Mouse (Mus musculus) liver, embryonic 13.5 days (tissue): ENCODE measurements around the gene Pign. TPM values are rescaled to one million over a fixed set of nuclear protein-coding genes. Genes with fewer than 3 reads are reported as not detected.

Source experiments
- ATAC-seq: fragments of 200-750 bp; cut with Nextera tagmentation; 2 replicates; pipeline ENCODE4 v1.8.0; 2017; ENCODE audit warnings: low read depth, mild to moderate bottlenecking, moderate number of reproducible peaks, moderate library complexity
- DNase-seq: peaks from one replicate; pipeline ENCODE4 v3.0.0; 2022
- H3K27ac ChIP-seq: fragments of 300-500 bp; sonication (generic); 2 replicates; pipeline ENCODE4 v1.5.1; 2015; ENCODE audit warnings: moderate library complexity, mild to moderate bottlenecking, inconsistent platforms
- H3K27me3 ChIP-seq: fragments of 300-500 bp; sonication (generic); 2 replicates; pipeline ENCODE4 v1.6.1; 2015; ENCODE audit warnings: mild to moderate bottlenecking, inconsistent platforms
- H3K36me3 ChIP-seq: fragments of 300-500 bp; sonication (generic); 2 replicates; pipeline ENCODE4 v1.6.1; 2015; ENCODE audit warnings: mild to moderate bottlenecking, inconsistent platforms
- H3K4me1 ChIP-seq: fragments of 300-500 bp; sonication (generic); replicated peaks from 2 replicates; pipeline ENCODE4 v1.6.1; 2015; ENCODE audit warnings: inconsistent platforms
- H3K4me2 ChIP-seq: fragments of 300-500 bp; sonication (generic); 2 replicates; pipeline ENCODE4 v1.6.1; 2015; ENCODE audit warnings: inconsistent platforms, mild to moderate bottlenecking, moderate library complexity
- H3K4me3 ChIP-seq: fragments of 300-500 bp; sonication (generic); replicated peaks from 2 replicates; pipeline ENCODE4 v1.5.1; 2015; ENCODE audit warnings: mild to moderate bottlenecking, inconsistent platforms
- H3K9ac ChIP-seq: fragments of 300-500 bp; sonication (generic); 2 replicates; pipeline ENCODE4 v1.6.1; 2015; ENCODE audit warnings: mild to moderate bottlenecking, inconsistent platforms
- H3K9me3 ChIP-seq: fragments of 300-500 bp; sonication (generic); replicated peaks from 2 replicates; pipeline ENCODE4 v1.6.1; 2016; ENCODE audit warnings: inconsistent platforms
- WGBS: fragments of 180-500 bp; shearing (Covaris S2); methylation state at CpG from one replicate; pipeline ENCODE4 v1.1.7; 2015; ENCODE audit not compliant: insufficient replicate concordance; 5-methylcytosine and 5-hydroxymethylcytosine counted together
- polyA plus RNA-seq: library from polyadenylated mRNA; unstranded; fragments of >200 nt; fragmentation: Nextera tagmentation; extraction: Ambion mirVana; gene quantifications from 2 replicates; pipeline ENCODE4 v1.2.1, GENCODE M21; 2015

Gene Pign
- polyA plus RNA-seq, 1 experiment from 2014 or later: 4.1 TPM

DNA sequence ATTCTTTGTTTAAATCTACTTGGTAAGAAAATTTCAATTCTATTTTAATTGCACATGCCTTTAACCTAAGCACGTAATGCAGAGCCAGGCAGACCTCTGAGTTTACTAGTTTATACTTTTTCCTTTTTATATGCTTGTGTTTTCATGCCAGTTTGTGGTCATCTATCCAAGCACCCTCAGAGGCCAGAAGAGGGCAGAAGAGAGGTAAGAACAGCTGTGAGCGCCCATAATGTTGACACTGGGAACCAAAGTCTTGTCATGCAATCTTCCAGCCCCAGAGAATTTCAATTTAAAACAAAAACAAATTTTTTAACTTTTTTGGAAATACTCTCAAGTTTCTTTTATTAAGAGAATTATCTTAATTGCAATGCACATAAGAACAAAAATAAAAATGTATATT lies 99.7 kb downstream of the Pign start:
- Histone ChIP-seq H3K27me3 (no peaks in the 10 kb centered on the region), H3K4me3 (no peak overlapping the region), H3K4me1 (peaks cover 11% of the 10 kb centered on the region; the same call in 1 of the 2 replicates), H3K27ac (no peak overlapping the region), H3K9me3 (no peaks in the 10 kb centered on the region), H3K4me2 (no peak overlapping the region), H3K9ac (no peak overlapping the region), H3K36me3 (peaks cover 4% of the 10 kb centered on the region; the same call in 1 of the 2 replicates)
- ATAC-seq (no peak), DNase-seq (no peak)
- WGBS: 72% methylated on average over 2 of the region's 2 CpGs

DNA sequence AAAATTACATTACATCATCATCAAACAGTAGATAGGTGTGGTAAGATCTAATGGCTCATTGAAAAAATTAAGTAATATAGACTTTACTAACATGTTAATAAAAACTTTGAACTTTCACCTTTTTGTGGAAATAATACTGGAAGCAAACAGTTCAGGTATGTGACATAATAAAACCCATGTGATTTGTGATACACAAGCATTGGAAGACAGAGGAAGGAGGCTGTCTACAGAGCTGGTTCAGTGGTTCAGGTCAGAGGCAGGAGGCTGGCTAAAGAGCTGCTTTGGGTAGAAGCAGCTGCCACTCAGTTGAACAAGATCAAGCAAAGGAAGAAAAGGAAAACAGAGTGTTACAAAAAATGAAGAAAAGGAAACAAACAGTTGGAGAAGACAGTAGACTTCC lies 107.4 kb downstream of the Pign start:
- Histone ChIP-seq H3K27me3 (no peaks in the 10 kb centered on the region), H3K9ac (no peak overlapping the region), H3K4me1 (no peaks in the 10 kb centered on the region), H3K9me3 (no peaks in the 10 kb centered on the region), H3K27ac (no peak overlapping the region), H3K4me2 (no peak overlapping the region), H3K4me3 (no peak overlapping the region), H3K36me3 (no peaks in the 10 kb centered on the region)
- ATAC-seq (no peak), DNase-seq (no peak)

DNA sequence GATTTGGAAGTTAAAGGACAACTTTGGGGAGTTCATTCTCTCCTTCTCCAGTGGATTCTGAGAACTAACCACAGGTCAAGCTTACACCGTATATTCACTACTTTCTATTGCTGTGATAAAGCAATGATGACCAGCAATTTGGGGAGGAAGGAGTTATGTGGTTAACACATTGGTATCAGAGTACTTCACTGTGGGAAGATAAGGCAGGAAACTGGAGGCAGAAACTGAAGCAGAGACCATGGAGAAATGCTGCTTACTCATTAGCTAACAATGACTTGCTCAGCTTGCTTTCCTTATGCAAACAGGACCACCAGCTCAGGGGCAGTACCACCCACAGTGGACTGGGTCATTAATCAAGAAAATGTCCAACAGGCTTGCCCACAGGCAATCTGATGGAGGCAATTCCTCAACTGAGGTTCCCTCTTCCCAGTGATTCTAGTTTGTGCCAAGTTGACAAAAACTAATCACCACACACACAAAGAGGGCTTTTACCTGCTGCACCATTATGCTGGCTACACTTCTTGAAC lies 108.2 kb downstream of the Pign start:
- Histone ChIP-seq H3K4me3 (no peak overlapping the region), H3K4me1 (no peaks in the 10 kb centered on the region), H3K4me2 (no peak overlapping the region), H3K27ac (no peak overlapping the region), H3K36me3 (no peaks in the 10 kb centered on the region), H3K9ac (no peak overlapping the region), H3K27me3 (no peaks in the 10 kb centered on the region), H3K9me3 (no peaks in the 10 kb centered on the region)
- no peak for DNase-seq
- WGBS: 7% methylated on average over 1 of the region's 1 CpGs
- no peak for ATAC-seq

DNA sequence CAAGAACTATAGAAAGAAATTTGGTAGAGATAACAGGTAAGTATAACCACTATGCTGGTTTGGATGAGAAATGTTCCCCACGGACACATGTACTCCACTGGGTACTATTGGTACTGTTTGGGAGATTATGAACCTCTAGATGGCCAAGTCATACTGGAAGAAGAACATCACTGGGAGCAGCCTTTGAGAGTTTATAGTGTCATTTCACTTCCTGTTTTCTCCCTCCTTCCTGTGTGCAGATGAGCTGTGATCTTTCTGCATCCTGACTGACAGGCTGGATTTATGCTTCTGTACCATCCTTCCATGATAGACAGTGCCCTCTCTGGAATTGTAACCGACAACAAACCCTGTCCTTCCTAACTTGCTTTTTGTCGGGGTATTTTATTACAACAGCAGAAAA lies 110.3 kb downstream of the Pign start:
- DNase-seq (no peak), ATAC-seq (no peak)
- Histone ChIP-seq H3K4me3 (no peak overlapping the region), H3K9me3 (no peaks in the 10 kb centered on the region), H3K27ac (no peak overlapping the region), H3K27me3 (no peaks in the 10 kb centered on the region), H3K4me1 (no peaks in the 10 kb centered on the region), H3K36me3 (no peaks in the 10 kb centered on the region), H3K4me2 (no peak overlapping the region), H3K9ac (no peak overlapping the region)
- WGBS: 75% methylated on average over 3 of the region's 3 CpGs

DNA sequence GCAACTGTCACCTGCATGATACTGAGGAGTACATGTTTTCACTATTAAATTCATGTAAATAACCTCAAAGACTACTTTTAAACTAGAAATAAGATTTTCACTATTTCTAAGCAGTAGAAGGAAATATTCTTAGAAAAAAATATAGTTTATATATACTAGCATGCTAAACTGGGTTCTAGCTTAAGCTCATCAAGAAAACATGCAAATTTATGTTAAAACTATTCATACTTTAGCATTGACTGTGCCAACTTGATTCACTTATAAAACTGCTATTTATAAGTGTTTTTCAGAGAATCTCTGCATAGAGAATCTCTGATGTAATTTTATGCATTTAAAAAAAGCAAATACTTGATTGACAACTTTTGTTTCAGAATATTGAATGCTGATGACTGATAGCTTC lies 113.3 kb downstream of the Pign start:
- Histone ChIP-seq H3K4me3 (no peak overlapping the region), H3K27ac (no peak overlapping the region)

DNA sequence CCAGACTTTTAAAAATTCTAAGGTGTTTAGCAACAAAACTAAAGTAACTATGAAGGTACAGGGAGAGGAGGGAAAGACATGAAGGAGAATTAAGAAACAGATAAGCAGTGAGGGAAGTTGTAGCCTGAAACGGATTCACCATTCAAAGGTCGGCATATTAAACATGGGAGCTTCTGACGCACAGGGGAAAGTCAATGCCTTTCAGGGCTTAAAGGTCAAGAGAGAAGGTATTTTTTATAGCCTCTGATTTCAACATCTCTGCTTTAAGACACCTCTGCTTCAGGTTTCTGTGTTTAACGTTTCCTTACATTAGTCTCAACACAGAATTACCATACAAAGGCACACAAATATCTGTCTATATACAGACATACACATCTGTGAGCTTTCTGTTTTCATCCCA lies 113.8 kb downstream of the Pign start:
- Histone ChIP-seq H3K4me2 (no peak overlapping the region), H3K4me3 (no peak overlapping the region), H3K27ac (no peak overlapping the region), H3K4me1 (no peaks in the 10 kb centered on the region), H3K9me3 (no peaks in the 10 kb centered on the region), H3K27me3 (no peaks in the 10 kb centered on the region), H3K36me3 (no peaks in the 10 kb centered on the region), H3K9ac (no peak overlapping the region)
- DNase-seq: no peak
- 74% methylated on average over 4 of the region's 4 CpGs for WGBS
- ATAC-seq: no peak

More for the DNA sequence above, 113.3 kb downstream of the Pign start:
- H3K4me1 ChIP-seq: no peaks in the 10 kb centered on the region
- ATAC-seq (no peak), DNase-seq (no peak)
- H3K4me2 ChIP-seq: no peak overlapping the region
- H3K36me3 ChIP-seq: no peaks in the 10 kb centered on the region
- no peak overlapping the region for H3K9ac ChIP-seq
- no peaks in the 10 kb centered on the region for H3K27me3 ChIP-seq
- no peaks in the 10 kb centered on the region for H3K9me3 ChIP-seq

DNA sequence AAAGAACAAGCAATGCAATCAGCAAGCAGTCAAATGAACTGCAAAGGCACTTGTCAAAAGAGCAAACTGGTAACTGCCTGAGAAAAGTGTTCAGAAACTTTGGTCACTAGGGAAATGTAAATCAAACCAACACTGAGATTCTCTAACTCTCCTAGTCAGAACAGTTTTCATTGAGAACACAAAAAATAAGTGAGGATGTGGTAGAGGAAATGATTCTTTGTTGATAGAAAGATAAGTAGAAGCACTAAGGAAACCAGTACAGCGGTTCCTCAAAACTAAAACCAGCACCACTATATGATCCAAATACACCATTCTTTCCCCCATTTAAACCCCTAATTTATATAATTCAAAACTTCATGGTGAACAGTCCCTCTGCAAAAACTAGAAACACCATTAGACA lies 120.4 kb downstream of the Pign start:
- Histone ChIP-seq H3K4me3 (no peak overlapping the region), H3K27ac (no peak overlapping the region), H3K27me3 (no peaks in the 10 kb centered on the region), H3K9me3 (no peaks in the 10 kb centered on the region), H3K4me1 (no peaks in the 10 kb centered on the region), H3K9ac (no peak overlapping the region), H3K4me2 (no peak overlapping the region), H3K36me3 (peaks cover 40% of the 10 kb centered on the region)
- DNase-seq (no peak), ATAC-seq (no peak)
- 49% methylated on average over 1 of the region's 1 CpGs for whole genome bisulfite sequencing

DNA sequence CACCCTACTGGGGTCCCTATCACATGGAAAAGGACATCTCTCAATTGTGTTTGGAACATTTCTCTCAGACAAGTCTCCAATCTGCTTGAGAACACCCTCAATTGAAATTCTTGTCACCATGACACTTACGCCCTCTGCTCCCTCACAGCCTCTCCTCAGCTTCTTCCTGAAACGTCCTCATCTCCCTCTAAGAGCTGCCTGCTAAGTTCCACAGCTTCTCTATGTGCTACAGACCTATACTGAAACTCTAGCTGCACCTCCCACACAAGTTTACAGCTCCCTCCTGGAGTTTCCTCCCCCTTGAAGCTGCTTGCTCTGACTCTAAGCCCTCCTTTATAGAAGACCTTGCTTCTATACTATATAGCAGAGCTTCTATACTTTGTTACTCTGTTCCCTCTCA lies 139.7 kb downstream of the Pign start:
- 57% methylated on average over 2 of the region's 2 CpGs for WGBS
- H3K9ac ChIP-seq: no peak overlapping the region
- H3K4me3 ChIP-seq: no peak overlapping the region
- DNase-seq (no peak), ATAC-seq (no peak)
- no peaks in the 10 kb centered on the region for H3K27me3 ChIP-seq
- H3K4me1 ChIP-seq: no peaks in the 10 kb centered on the region
- H3K27ac ChIP-seq: no peak overlapping the region
- H3K36me3 ChIP-seq: peaks cover 8% of the 10 kb centered on the region; the same call in 1 of the 2 replicates
- no peak overlapping the region for H3K4me2 ChIP-seq
- no peaks in the 10 kb centered on the region for H3K9me3 ChIP-seq

DNA sequence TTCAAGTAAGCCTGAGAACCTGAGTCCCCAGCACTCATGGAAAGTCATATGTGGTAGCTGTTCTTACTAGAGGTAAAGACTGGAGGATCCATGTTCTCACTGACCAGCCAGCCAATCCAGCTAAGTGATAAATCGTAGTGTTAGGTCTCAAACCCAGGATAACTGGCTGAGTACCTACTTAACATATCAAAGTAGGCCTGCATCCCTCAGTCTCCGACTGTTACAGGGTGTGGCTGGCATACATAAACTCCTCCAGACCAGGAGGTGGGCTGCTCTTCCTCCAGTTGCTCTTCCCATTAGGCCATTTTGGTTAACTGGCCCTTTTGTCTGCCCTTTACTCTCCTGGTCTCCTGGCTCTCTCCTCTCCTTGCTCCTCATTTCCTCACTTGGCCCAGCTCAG lies 141.2 kb downstream of the Pign start:
- DNase-seq: no peak
- no peak overlapping the region for H3K9ac ChIP-seq
- 62% methylated on average over 2 of the region's 2 CpGs for WGBS
- peaks cover 8% of the 10 kb centered on the region; the same call in 1 of the 2 replicates for H3K36me3 ChIP-seq
- no peaks in the 10 kb centered on the region for H3K9me3 ChIP-seq
- no peak overlapping the region for H3K4me3 ChIP-seq
- no peaks in the 10 kb centered on the region for H3K27me3 ChIP-seq
- H3K27ac ChIP-seq: no peak overlapping the region
- ATAC-seq: no peak
- no peak overlapping the region for H3K4me2 ChIP-seq
- no peaks in the 10 kb centered on the region for H3K4me1 ChIP-seq

DNA sequence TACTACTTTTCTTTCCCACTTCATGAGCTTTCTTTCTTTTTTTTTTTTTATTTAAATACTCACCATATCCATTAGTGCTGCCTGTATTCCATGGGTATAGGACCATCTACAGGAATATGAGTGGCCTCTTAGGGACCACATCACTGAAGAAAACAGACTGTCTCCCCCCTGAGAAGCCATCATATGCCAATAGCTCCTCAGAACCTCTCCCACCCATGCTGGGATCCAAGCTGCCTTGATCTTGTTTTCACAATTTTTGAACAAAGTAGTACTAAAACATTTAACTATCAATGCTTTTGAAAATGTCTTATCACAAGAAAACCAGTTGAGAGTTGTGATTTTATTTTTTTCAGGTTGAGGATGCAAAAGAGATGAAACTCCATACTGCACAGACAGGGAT lies 145.4 kb downstream of the Pign start:
- no peak overlapping the region for H3K9ac ChIP-seq
- no peaks in the 10 kb centered on the region for H3K27me3 ChIP-seq
- no peak for ATAC-seq
- H3K4me3 ChIP-seq: no peak overlapping the region
- H3K4me2 ChIP-seq: no peak overlapping the region
- no peak overlapping the region for H3K27ac ChIP-seq
- H3K9me3 ChIP-seq: no peaks in the 10 kb centered on the region
- no peak for DNase-seq
- no peaks in the 10 kb centered on the region for H3K4me1 ChIP-seq
- H3K36me3 ChIP-seq: peaks cover 8% of the 10 kb centered on the region; the same call in 1 of the 2 replicates

DNA sequence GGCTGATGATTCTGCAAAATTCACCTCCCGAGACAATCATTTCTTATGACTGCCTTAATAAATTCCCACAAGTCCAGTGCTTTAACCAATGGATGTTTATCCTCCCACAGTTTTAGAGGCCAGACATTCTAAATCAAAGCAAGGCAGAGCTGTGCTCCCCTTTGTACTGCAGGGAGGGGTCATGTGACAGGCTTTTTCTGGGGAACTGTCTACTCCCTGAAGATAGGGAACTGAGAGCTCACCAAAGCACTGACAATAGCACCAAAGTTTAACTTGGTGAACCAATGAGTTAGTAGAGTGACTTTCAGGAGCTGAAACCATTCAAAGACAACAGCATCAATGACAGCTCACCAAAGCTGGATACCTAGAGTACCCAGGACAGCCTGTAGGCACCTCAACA lies 156.4 kb downstream of the Pign start:
- Histone ChIP-seq H3K4me3 (no peak overlapping the region), H3K4me2 (no peak overlapping the region), H3K27me3 (no peaks in the 10 kb centered on the region), H3K27ac (no peak overlapping the region), H3K36me3 (no peaks in the 10 kb centered on the region), H3K4me1 (no peaks in the 10 kb centered on the region), H3K9ac (no peak overlapping the region), H3K9me3 (no peaks in the 10 kb centered on the region)
- no peak for ATAC-seq
- no peak for DNase-seq
- 56% methylated on average over 1 of the region's 1 CpGs for WGBS

DNA sequence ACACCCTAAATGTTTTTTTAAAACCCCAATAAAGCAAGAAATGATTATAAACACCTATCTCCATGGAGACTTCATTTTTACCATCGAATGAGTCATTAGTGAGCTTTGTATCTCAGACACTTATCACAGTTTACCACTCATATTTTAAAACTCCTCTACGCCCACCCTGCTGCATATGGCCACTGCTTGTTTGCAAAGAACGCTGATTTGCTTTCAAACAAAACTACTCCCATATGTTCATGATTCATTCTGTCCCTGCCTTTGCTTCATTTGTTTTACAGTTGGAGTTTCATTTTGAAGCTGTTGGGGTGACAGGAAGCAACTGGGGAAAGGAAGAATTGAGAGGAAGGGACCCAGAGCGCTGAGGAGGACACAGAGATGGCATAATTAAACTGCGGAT lies 170.9 kb downstream of the Pign start:
- Histone ChIP-seq H3K9me3 (no peaks in the 10 kb centered on the region), H3K4me3 (no peak overlapping the region), H3K27ac (no peak overlapping the region), H3K27me3 (no peaks in the 10 kb centered on the region), H3K36me3 (no peaks in the 10 kb centered on the region), H3K4me1 (no peaks in the 10 kb centered on the region), H3K4me2 (no peak overlapping the region), H3K9ac (no peak overlapping the region)
- 66% methylated on average over 5 of the region's 5 CpGs for WGBS
- no peak for ATAC-seq
- DNase-seq: no peak

DNA sequence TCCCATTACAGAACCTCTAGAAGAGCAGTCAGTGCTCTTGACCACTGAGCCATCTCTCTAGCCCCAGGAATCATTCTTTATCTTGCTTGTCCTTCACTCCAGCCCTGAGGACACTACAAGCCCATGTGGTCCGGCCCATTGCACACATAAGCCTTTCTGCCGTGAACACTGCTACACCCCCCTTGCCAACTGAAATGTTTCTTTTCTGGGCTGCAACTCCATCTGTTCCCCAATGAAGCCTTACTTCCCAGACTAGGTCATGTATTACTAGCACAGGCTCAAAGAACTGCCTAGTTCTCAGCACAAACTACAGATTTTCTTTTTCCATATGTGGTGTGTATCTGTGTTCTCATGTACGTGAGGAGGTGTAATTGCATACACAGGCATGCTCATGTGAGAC lies 174.0 kb downstream of the Pign start:
- H3K4me1 ChIP-seq: no peaks in the 10 kb centered on the region
- H3K4me2 ChIP-seq: no peak overlapping the region
- H3K27ac ChIP-seq: no peak overlapping the region
- H3K36me3 ChIP-seq: no peaks in the 10 kb centered on the region
- no peaks in the 10 kb centered on the region for H3K9me3 ChIP-seq
- H3K27me3 ChIP-seq: no peaks in the 10 kb centered on the region
- DNase-seq: no peak
- 68% methylated on average over 3 of the region's 3 CpGs for WGBS
- H3K9ac ChIP-seq: no peak overlapping the region
- no peak overlapping the region for H3K4me3 ChIP-seq
- ATAC-seq: no peak
